In genomic region chr4:82634365-82634764, GRCm38 (mm10) we compare ENCODE assay signal across 22 mouse cellular contexts.
"Had no signal": no experiment of that assay in that cellular context is flagged by ENCODE, and none has a peak within 500 bp of the region (broad histone marks: within the 10 kb centered on the region; RNA-seq: fewer than 3 reads in every experiment).

No protein-coding gene starts in this region.

- H3K9ac ChIP-seq: liver, embryonic 12.5 days; liver, embryonic 15.5 days; lung, embryonic 15.5 days; midbrain, embryonic 13.5 days; neural tube, embryonic 13.5 days had no signal

- H3K4me3 ChIP-seq: layer of hippocampus, adult 2 months; liver, embryonic 12.5 days; liver, embryonic 15.5 days; lung, embryonic 15.5 days; megakaryocyte, embryonic 14.5 days; midbrain, embryonic 10.5 days; midbrain, embryonic 13.5 days; myocyte; neural tube, embryonic 13.5 days had no signal

- H3K27me3 ChIP-seq: liver, embryonic 12.5 days; liver, embryonic 15.5 days; lung, embryonic 15.5 days; megakaryocyte, embryonic 14.5 days; midbrain, embryonic 13.5 days; neural tube, embryonic 13.5 days had no signal

- H3K4me1 ChIP-seq: liver, embryonic 12.5 days; liver, embryonic 15.5 days; lung, embryonic 15.5 days; megakaryocyte, embryonic 14.5 days; midbrain, embryonic 10.5 days; midbrain, embryonic 13.5 days had no signal

- H3K9me3 ChIP-seq: liver, embryonic 12.5 days; liver, embryonic 15.5 days; lung, embryonic 15.5 days; midbrain, embryonic 10.5 days; midbrain, embryonic 13.5 days; neural tube, embryonic 13.5 days had no signal

- H3K36me3 ChIP-seq: liver, embryonic 12.5 days; liver, embryonic 15.5 days; lung, embryonic 15.5 days; midbrain, embryonic 10.5 days; midbrain, embryonic 13.5 days; neural tube, embryonic 13.5 days had no signal

- H3K4me2 ChIP-seq: liver, embryonic 12.5 days; liver, embryonic 15.5 days; lung, embryonic 15.5 days; midbrain, embryonic 13.5 days; neural tube, embryonic 13.5 days had no signal

- ATAC-seq: liver, embryonic 12.5 days; midbrain, embryonic 13.5 days; midbrain, embryonic 16.5 days had no signal

- H3K27ac ChIP-seq: kidney, postnatal 0 days; layer of hippocampus, adult 2 months; liver, embryonic 12.5 days; liver, embryonic 15.5 days; lung, embryonic 15.5 days; midbrain, embryonic 10.5 days; midbrain, embryonic 13.5 days; neural tube, embryonic 13.5 days had no signal

- DNase-seq: kidney, adult 2 months; kidney, postnatal 25 days; layer of hippocampus, adult 9-11 months; liver; lung, adult 18-20 months; lung, postnatal 10 days; lung, postnatal 36 days; retina, postnatal 1 day; thymus, adult 2 months; thymus, postnatal 14 days; thymus, postnatal 4 days had no signal
